Mouse (Mus musculus) spleen, postnatal 14 days (tissue): ENCODE data around the gene Gipc2.

ENCODE experiments used
- DNase-seq, 2 experiments: peaks; one replicate each; pipeline ENCODE4 v3.0.0; 2021 to 2022; ENCODE audit warnings: low spot score in 2 of 2

Gipc2 gene

DNA sequence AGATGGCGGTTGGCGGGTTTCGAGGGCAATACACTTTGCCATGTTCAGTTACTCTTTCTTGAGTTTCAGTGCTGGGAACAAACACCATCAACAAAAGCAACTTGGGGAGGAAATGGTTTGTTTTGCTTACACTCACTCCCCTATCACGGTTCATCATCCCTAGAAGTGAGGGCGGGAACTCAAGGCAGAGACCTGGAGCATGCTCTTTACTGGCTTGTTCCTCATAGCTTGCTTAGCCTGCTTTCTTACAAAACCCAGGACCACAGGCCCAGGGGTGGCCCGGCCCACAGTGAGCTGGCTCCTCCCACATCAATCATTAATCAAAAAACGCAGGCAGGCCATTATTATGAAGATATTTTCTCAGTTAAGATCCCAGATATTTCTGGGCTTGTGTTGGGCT lies 89.9 kb downstream of the Gipc2 start:
- no peak for DNase-seq

DNA sequence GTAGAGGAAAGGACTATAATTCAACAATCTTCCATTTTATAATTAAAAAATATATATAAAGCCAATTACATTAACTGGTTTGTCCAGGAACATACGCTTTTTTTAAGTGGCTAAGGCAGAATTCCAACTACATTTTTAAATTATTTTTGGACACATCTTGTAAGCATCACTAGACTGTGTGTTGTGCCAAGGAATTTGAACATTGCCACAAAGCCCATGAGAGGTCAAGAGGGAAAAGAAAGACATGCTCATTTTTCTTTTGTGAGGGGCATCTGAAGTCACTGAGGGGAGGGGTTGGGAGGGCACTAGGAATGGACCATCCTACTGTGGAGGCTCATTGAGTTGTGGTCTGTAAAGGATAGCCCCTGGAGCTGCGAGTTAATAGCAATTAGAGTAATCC lies 97.0 kb downstream of the Gipc2 start:
- DNase-seq, result no peak

DNA sequence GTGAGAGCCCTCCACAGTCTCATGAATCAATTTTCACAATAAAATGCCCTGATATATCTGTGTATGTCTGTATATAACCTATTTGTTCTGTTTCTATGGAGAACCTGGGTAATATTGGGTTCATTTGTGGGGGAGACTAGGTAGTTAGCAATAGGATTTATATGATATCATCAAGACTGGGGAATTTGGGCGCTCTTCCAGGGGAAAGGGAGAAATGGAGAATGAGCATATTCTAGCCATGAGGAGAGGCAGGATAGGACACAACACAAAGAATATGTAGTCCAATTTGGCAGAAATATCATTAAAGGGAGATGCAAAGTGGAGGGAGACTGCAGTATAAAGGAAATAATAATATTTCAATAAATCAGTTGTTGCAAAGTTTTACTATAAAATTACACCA lies 97.7 kb downstream of the Gipc2 start:
- DNase-seq, result no peak

DNA sequence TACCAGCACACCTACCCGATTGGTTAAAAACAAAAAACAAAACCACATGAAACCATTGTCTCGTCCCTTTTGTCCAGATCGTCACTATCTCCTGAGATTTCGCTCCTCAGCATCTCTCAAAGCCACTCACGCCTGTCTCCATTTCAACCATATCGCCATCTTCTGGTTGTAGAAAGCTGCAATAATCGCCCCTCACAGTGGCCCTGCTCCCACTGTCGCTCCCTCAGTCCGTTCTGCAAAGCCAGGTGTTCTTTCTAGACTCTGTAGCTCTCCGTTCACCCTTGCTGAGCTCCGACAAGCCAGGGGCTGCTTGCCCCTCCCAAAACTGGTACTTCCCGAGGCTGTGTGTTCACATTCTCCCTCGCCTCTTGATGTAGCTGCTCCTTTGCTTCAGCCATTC lies 99.3 kb downstream of the Gipc2 start:
- no peak for DNase-seq

DNA sequence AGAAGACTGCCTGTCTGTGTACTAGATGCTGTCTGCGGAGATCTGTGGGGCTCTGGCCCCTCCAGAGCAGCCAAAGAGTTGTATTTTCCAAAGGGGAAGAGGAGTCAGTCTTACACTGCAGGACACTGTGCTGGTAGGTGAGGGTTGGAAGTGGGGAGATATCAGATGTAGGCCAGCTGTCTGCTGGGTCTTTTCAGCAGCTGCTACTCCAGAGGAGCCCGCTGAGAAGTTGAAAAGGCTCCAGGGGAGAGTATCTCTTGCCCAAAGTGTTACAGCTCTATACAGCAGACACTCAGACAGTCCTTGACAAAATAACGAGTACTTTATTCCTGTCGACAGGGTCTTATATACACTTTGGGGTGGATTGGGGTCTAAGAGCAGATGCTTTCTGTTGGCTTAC lies 100.2 kb downstream of the Gipc2 start:
- DNase-seq, result no peak

DNA sequence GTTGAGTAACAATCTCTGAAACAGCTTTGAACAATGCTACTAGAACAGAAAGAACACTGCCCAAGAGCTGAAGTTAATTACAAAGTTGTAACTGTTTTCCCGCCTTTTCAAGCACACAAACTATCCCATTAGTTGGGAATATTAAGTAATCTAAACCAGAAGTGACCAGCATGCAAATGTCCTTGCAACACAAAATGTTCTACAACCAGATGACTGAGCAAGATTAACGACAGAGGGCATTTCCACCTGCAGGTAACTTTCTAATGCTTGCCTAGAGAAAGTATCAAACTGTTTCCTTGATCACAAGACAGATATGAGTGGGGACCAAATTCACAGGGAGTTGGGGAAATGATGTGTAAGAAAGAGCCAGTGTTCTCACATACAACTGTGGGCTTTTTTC lies 101.9 kb downstream of the Gipc2 start:
- DNase-seq, result no peak

DNA sequence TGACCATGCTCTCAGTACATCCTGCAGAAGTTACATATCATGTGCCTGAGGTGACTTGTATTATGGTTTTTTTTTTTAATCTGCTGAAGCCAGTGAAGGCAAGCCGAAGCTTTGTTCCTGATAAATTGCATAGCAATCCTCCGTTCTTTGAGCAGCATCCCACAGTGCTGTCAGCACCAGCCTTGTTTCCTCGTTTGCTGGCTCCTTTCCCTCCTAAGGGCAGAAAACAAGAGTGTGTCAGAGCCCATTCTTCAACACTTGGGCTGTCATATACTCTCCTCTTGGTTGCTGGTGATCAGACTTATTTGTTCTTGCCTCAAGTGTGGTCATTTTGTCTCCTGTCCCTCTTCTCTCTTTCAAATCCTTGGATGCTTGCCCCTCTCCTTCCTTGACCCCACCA lies 103.2 kb downstream of the Gipc2 start:
- DNase-seq, result no peak

DNA sequence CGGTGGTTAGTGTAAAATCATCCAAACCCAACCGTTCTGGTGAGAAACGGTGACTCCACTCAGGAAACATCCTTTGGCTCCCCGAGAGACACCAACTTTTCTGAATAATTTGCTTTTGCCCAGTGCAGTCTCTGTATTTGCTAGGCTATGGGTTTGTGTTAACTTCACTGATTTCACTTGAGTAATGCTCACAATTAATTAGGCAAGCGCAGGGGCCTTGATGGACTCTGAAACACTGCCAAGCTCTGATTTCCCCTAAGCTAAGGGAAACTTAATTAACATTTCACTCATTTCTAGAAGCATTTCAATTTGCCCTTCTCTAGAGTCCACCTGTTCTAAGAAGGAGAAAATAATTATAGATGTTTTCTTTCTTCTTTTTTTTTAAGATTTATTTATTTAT lies 104.9 kb downstream of the Gipc2 start:
- no peak for DNase-seq

DNA sequence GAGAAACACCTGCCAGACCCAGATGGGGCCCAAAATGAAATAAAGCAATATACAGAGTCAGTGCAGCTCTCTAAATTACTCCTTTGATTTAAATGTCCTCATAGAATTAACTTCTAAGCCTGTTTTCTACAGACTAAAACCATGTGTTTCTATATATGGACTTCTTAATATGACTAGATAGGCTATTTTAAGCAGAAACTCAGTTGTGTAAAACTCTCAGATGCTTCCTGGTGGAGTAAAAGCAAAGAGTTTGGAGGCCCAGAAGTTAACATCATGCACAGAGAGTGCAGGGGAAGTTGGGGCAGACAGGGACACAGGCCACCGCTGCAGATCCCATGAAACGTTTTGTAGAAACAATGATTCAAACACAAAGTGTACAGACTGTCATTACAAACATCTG lies 107.8 kb downstream of the Gipc2 start:
- DNase-seq, result no peak

DNA sequence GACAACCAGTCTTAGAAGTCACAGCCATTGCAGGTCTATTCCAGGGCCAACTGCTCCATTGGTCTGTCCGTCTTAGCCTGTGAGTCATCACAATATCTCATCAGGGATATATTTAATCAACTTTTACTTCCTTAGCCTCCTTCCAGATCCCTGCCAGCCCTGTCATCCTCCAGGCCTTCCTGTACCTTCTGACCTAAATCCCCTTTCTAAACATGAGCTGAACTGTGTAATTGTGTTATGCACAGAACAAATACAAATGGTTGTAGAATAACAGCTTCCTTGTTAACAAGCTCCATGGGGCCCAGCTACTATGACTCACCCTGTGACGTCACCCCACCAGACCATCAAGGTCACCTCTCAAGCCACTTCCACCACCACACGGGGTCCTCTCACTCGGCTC lies 111.8 kb downstream of the Gipc2 start:
- DNase-seq, result no peak

DNA sequence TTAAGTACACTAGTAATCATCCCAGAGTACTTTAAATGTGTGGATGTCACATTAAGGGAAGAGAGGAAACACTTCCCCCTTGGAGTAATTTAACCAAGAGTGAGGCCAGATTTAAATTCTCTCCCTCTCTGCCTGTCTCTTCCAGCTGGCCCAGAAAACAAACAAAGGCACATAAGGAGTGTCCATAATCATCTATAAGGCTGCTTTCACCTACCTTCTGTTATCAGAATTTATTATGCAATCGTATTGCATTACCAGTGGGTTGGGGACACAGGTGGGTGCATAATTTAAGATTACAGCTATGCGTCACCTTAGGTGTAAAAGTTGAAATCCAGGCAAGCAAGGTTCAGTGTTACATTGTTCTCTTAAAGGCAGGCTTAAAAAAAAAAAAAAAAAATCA lies 114.1 kb downstream of the Gipc2 start:
- no peak for DNase-seq

DNA sequence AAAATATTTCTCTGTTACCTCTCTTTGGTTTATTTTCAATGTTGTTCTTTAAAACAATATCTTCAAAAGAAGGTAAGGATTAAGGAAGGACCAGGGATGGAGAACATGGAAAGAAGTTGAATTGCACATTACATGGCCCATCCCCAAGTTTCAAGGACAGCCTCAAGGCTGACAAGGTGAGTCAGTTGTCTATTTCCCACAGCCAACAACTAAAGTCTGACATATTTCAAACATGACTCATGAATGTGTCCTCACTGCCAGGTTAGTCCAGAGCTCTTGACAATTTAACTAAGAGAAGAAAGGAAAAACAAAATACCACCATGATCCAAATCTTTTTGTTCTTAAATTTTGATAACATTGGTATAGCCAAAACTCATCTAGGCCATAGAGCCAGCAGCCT lies 118.1 kb downstream of the Gipc2 start:
- no peak for DNase-seq

DNA sequence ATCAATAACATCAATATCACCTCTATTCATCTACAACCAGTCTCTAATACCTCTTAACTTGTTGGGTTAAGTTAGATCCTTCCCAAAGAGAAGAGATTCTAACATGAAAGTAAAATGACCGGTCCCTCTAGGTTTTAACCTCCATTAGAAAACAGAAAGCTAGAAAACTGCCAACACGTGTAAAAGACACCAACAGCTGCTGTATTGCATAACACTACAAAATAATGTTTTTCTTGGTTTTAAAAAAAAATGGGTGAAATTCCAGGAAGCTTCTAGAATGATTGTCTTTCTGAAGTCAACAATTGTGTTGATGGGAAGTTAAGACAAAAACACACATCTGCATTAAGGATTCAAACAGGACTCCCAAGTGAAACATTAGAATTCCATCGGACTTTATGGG lies 119.1 kb downstream of the Gipc2 start:
- DNase-seq, result no peak
